ENCODE assay signal across 17 mouse cellular contexts in the genomic region with DNA sequence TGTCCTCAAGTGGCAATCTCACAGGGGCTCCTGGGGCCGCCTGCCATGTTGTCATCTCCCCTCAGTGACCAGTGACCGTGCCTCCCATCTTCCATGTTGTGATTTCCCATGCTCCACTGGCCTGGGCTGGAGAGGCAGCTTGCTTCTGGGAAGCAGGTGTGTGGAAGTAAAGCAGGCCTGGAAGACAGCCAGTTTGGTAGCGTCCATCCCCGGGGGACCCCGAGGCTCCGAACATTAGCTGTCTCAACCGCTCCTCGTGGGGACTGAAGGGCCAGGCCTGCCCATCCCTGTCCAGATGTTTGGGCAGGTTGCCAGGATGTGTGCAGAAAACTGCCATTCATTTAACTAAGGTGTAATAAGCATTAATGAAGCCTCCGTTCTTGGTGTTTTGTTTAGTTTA.
DNase-seq lines count a peak whose midpoint lies in the region; ATAC-seq and TF ChIP-seq lines count a peak whose summit lies in the region.
"Had no signal": no experiment of that assay in that cellular context is flagged by ENCODE, and none has a peak within 500 bp of the region (broad histone marks: within the 10 kb centered on the region; RNA-seq: fewer than 3 reads in every experiment).

No protein-coding gene starts in this region.

- TF ChIP-seq CTCF in hindbrain, postnatal 0 days (IDR thresholded peaks at IDR 0.05; ENCODE audit: low read depth) = no peak
- no peak for TF ChIP-seq CTCF in midbrain, postnatal 0 days (IDR thresholded peaks at IDR 0.05)

- H3K4me2 ChIP-seq in embryonic facial prominence, embryonic 14.5 days (ENCODE audit: low read depth, low read length) = no peak overlapping the region
- H3K4me2 ChIP-seq in hindbrain, postnatal 0 days (ENCODE audit: low read depth, low read length) = no peak overlapping the region
- H3K4me2 ChIP-seq in midbrain, postnatal 0 days (ENCODE audit: low read depth, low read length, poor library complexity, severe bottlenecking) = no peak overlapping the region
- H3K4me2 ChIP-seq: embryonic facial prominence, embryonic 13.5 days; forebrain, embryonic 15.5 days; heart, embryonic 11.5 days; heart, embryonic 15.5 days; hindbrain, embryonic 15.5 days had no signal

- no peak for ATAC-seq in embryonic facial prominence, embryonic 14.5 days (ENCODE audit: low read depth)
- no peak for ATAC-seq in hindbrain, postnatal 0 days
- ATAC-seq in midbrain, postnatal 0 days (ENCODE audit: low FRiP score) = no peak
- ATAC-seq: forebrain, embryonic 15.5 days had no signal

- no peaks in the 10 kb centered on the region for H3K9me3 ChIP-seq in embryonic facial prominence, embryonic 14.5 days (ENCODE audit: control insufficient read depth, low read length)
- no peaks in the 10 kb centered on the region for H3K9me3 ChIP-seq in embryonic facial prominence, embryonic 10.5 days
- no peaks in the 10 kb centered on the region for H3K9me3 ChIP-seq in hindbrain, postnatal 0 days (ENCODE audit: low read length)
- no peaks in the 10 kb centered on the region for H3K9me3 ChIP-seq in hindbrain, embryonic 10.5 days
- H3K9me3 ChIP-seq in midbrain, postnatal 0 days (ENCODE audit: low read length) = no peaks in the 10 kb centered on the region
- no peaks in the 10 kb centered on the region for H3K9me3 ChIP-seq in midbrain, embryonic 10.5 days (replicated peaks)
- H3K9me3 ChIP-seq: embryonic facial prominence, embryonic 13.5 days; forebrain, embryonic 15.5 days; heart, embryonic 15.5 days; hindbrain, embryonic 15.5 days had no signal

- 55% methylated on average over 9 of the region's 9 CpGs for WGBS in embryonic facial prominence, embryonic 14.5 days
- 91% methylated on average over 9 of the region's 9 CpGs for WGBS in embryonic facial prominence, embryonic 10.5 days
- WGBS in hindbrain, postnatal 0 days = 48% methylated on average over 9 of the region's 9 CpGs
- 90% methylated on average over 9 of the region's 9 CpGs for WGBS in hindbrain, embryonic 10.5 days
- 80% methylated on average over 9 of the region's 9 CpGs for WGBS in midbrain, postnatal 0 days
- 91% methylated on average over 9 of the region's 9 CpGs for WGBS in midbrain, embryonic 10.5 days

- H3K27me3 ChIP-seq in embryonic facial prominence, embryonic 14.5 days (replicated peaks; ENCODE audit: control insufficient read depth, insufficient read depth, low read length) = no peaks in the 10 kb centered on the region
- peaks cover 8% of the 10 kb centered on the region; the same call in 1 of the 2 replicates for H3K27me3 ChIP-seq in embryonic facial prominence, embryonic 10.5 days (replicated peaks; ENCODE audit: low read depth, poor library complexity, severe bottlenecking)
- no peaks in the 10 kb centered on the region for H3K27me3 ChIP-seq in hindbrain, postnatal 0 days (ENCODE audit: insufficient read depth, low read length)
- no peaks in the 10 kb centered on the region for H3K27me3 ChIP-seq in hindbrain, embryonic 10.5 days (ENCODE audit: insufficient read depth, poor library complexity, severe bottlenecking)
- H3K27me3 ChIP-seq in midbrain, postnatal 0 days (ENCODE audit: insufficient read depth, low read length) = no peaks in the 10 kb centered on the region
- no peaks in the 10 kb centered on the region for H3K27me3 ChIP-seq in midbrain, embryonic 10.5 days (ENCODE audit: low read depth, poor library complexity, severe bottlenecking)
- H3K27me3 ChIP-seq: forebrain, embryonic 15.5 days; hindbrain, embryonic 15.5 days had no signal

- no peak overlapping the region for H3K9ac ChIP-seq in embryonic facial prominence, embryonic 14.5 days (ENCODE audit: low read depth, low read length)
- no peak overlapping the region for H3K9ac ChIP-seq in hindbrain, postnatal 0 days (replicated peaks; ENCODE audit: low read length)
- H3K9ac ChIP-seq in midbrain, postnatal 0 days (replicated peaks; ENCODE audit: low read length, poor library complexity, severe bottlenecking) = no peak overlapping the region
- H3K9ac ChIP-seq: embryonic facial prominence, embryonic 13.5 days; forebrain, embryonic 15.5 days; heart, embryonic 15.5 days; hindbrain, embryonic 15.5 days had no signal

- H3K4me1 ChIP-seq in embryonic facial prominence, embryonic 14.5 days (ENCODE audit: control insufficient read depth, insufficient read depth, low read length) = 0 out of 2 replicates have a peak, but pooled peaks cover 6% of the 10 kb centered on the region
- H3K4me1 ChIP-seq in embryonic facial prominence, embryonic 10.5 days = peaks cover 20% of the 10 kb centered on the region
- H3K4me1 ChIP-seq in hindbrain, postnatal 0 days (ENCODE audit: insufficient read depth, low read length) = no peaks in the 10 kb centered on the region
- H3K4me1 ChIP-seq in hindbrain, embryonic 10.5 days (replicated peaks) = peaks cover 22% of the 10 kb centered on the region
- 0 out of 2 replicates have a peak, but pooled peaks cover 2% of the 10 kb centered on the region for H3K4me1 ChIP-seq in midbrain, postnatal 0 days (ENCODE audit: insufficient read depth, low read length)
- peaks cover 15% of the 10 kb centered on the region for H3K4me1 ChIP-seq in midbrain, embryonic 10.5 days
- H3K4me1 ChIP-seq: heart, embryonic 15.5 days had no signal

- no peak overlapping the region for H3K4me3 ChIP-seq in embryonic facial prominence, embryonic 14.5 days (ENCODE audit: low read depth, low read length)
- H3K4me3 ChIP-seq in embryonic facial prominence, embryonic 10.5 days = no peak overlapping the region
- no peak overlapping the region for H3K4me3 ChIP-seq in hindbrain, postnatal 0 days (ENCODE audit: low read length)
- H3K4me3 ChIP-seq in hindbrain, embryonic 10.5 days = no peak overlapping the region
- H3K4me3 ChIP-seq in midbrain, postnatal 0 days (ENCODE audit: low read depth, low read length) = no peak overlapping the region
- H3K4me3 ChIP-seq in midbrain, embryonic 10.5 days = no peak overlapping the region
- H3K4me3 ChIP-seq: embryonic facial prominence, embryonic 13.5 days; forebrain, embryonic 15.5 days; heart, adult 2 months; heart, embryonic 15.5 days; hindbrain, embryonic 15.5 days had no signal

- no peaks in the 10 kb centered on the region for H3K36me3 ChIP-seq in embryonic facial prominence, embryonic 14.5 days (ENCODE audit: control insufficient read depth, insufficient read depth, low read length)
- H3K36me3 ChIP-seq in embryonic facial prominence, embryonic 10.5 days (replicated peaks) = no peaks in the 10 kb centered on the region
- no peaks in the 10 kb centered on the region for H3K36me3 ChIP-seq in hindbrain, postnatal 0 days (ENCODE audit: insufficient read depth, low read length)
- H3K36me3 ChIP-seq in hindbrain, embryonic 10.5 days = no peaks in the 10 kb centered on the region
- H3K36me3 ChIP-seq in midbrain, postnatal 0 days (ENCODE audit: insufficient read depth, low read length) = no peaks in the 10 kb centered on the region
- no peaks in the 10 kb centered on the region for H3K36me3 ChIP-seq in midbrain, embryonic 10.5 days
- H3K36me3 ChIP-seq: embryonic facial prominence, embryonic 13.5 days; forebrain, embryonic 15.5 days; heart, embryonic 15.5 days; hindbrain, embryonic 15.5 days had no signal

- no peak overlapping the region for H3K27ac ChIP-seq in embryonic facial prominence, embryonic 14.5 days (replicated peaks; ENCODE audit: low read depth, low read length)
- H3K27ac ChIP-seq in embryonic facial prominence, embryonic 10.5 days (replicated peaks) = no peak overlapping the region
- H3K27ac ChIP-seq in hindbrain, postnatal 0 days = no peak overlapping the region
- no peak overlapping the region for H3K27ac ChIP-seq in hindbrain, embryonic 10.5 days
- H3K27ac ChIP-seq in midbrain, postnatal 0 days (ENCODE audit: low read depth, low read length) = no peak overlapping the region
- no peak overlapping the region for H3K27ac ChIP-seq in midbrain, embryonic 10.5 days (replicated peaks)
- H3K27ac ChIP-seq: embryonic facial prominence, embryonic 13.5 days; forebrain, embryonic 15.5 days; heart, adult 2 months; heart, embryonic 15.5 days; hindbrain, embryonic 15.5 days had no signal

- peak; percentile 27 for DNase-seq in embryonic facial prominence, embryonic 14.5 days (ENCODE audit: low spot score)
- DNase-seq in embryonic facial prominence, embryonic 10.5 days (ENCODE audit: low spot score) = no peak
- DNase-seq in hindbrain, postnatal 0 days (ENCODE audit: low spot score) = peak; percentile 37
- no peak for DNase-seq in hindbrain, embryonic 10.5 days (ENCODE audit: low spot score)
- DNase-seq in midbrain, postnatal 0 days (ENCODE audit: low spot score) = peak; percentile 39
- no peak for DNase-seq in midbrain, embryonic 10.5 days (ENCODE audit: low spot score)
- DNase-seq: adrenal gland, postnatal 10 days; cerebellum, adult 2 months; gastrocnemius, postnatal 36 days; heart, adult 2 months; heart, postnatal 14 days; kidney, adult 11 months had no signal

Comparison
In these comparisons a context has a peak if more than half of its experiments do, and no peak if none do; other contexts are left out.
1. DNase-seq: peak in embryonic facial prominence, embryonic 14.5 days (single experiment), hindbrain, postnatal 0 days (single experiment) and midbrain, postnatal 0 days (single experiment); none in embryonic facial prominence, embryonic 10.5 days (single experiment), hindbrain, embryonic 10.5 days (single experiment) and midbrain, embryonic 10.5 days (single experiment).